Mouse (Mus musculus) midbrain, embryonic 15.5 days (tissue): ENCODE results near the gene Fgfr2. TPM values are rescaled to one million over a fixed set of nuclear protein-coding genes. Genes with fewer than 3 reads are reported as not detected.

Experiments used
- ATAC-seq: fragments of 200-750 bp; cut with Nextera tagmentation; replicated peaks from 2 replicates; pipeline ENCODE4 v1.8.0; 2017; ENCODE audit warnings: moderate TSS enrichment
- H3K27ac ChIP-seq: fragments of 300-500 bp; sonication (generic); 2 replicates; pipeline ENCODE4 v1.5.1; 2015; ENCODE audit warnings: mild to moderate bottlenecking, inconsistent platforms
- H3K27me3 ChIP-seq: fragments of 300-500 bp; sonication (generic); replicated peaks from 2 replicates; pipeline ENCODE4 v1.6.1; 2015; ENCODE audit warnings: inconsistent platforms
- H3K36me3 ChIP-seq: fragments of 300-500 bp; sonication (generic); replicated peaks from 2 replicates; pipeline ENCODE4 v1.6.1; 2015; ENCODE audit warnings: inconsistent platforms
- H3K4me1 ChIP-seq: fragments of 300-500 bp; sonication (generic); 2 replicates; pipeline ENCODE4 v1.6.1; 2015; ENCODE audit warnings: inconsistent platforms
- H3K4me2 ChIP-seq: fragments of 300-500 bp; sonication (generic); 2 replicates; pipeline ENCODE4 v1.6.1; 2015; ENCODE audit warnings: inconsistent platforms, mild to moderate bottlenecking, moderate library complexity
- H3K4me3 ChIP-seq: fragments of 300-500 bp; sonication (generic); 2 replicates; pipeline ENCODE4 v1.5.1; 2015; ENCODE audit warnings: mild to moderate bottlenecking, inconsistent platforms
- H3K9ac ChIP-seq: fragments of 300-500 bp; sonication (generic); 2 replicates; pipeline ENCODE4 v1.6.1; 2015; ENCODE audit warnings: mild to moderate bottlenecking, inconsistent platforms
- H3K9me3 ChIP-seq: fragments of 300-500 bp; sonication (generic); 2 replicates; pipeline ENCODE4 v1.6.1; 2016; ENCODE audit warnings: inconsistent platforms
- WGBS: fragments of 180-500 bp; shearing (Covaris S2); methylation state at CpG from one replicate; pipeline ENCODE4 v1.1.7; 2015; ENCODE audit warnings: mixed read lengths; 5-methylcytosine and 5-hydroxymethylcytosine counted together
- polyA plus RNA-seq: library from polyadenylated mRNA; unstranded; fragments of >200 nt; fragmentation: Nextera tagmentation; extraction: Ambion mirVana; gene quantifications from 2 replicates; pipeline ENCODE4 v1.2.1, GENCODE M21; 2015

Gene Fgfr2
- polyA plus RNA-seq, 1 experiment from 2014 or later: 23.3 TPM

DNA sequence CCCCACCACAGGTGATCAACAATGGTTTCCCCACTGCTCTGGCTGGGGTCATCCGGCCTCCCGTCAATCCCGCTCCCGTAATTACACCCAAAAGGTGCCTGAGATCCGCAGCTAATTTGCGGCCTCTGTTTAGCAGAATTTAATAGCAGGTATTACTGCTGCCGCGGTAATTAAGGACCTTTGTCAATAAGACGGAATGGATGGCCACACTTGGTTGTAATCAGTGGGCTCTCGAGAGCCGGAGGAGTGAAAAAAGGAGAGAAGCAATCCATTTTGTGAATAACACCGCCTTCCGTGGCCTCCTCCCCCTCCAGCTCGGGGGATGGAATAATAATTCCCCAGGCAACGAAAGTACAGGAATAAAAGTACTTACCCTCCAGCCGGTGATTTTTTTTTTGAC, 1479.1 kb downstream of the Fgfr2 start:
- no peaks in the 10 kb centered on the region for H3K9me3 ChIP-seq
- 1% methylated on average over 16 of the region's 16 CpGs for WGBS
- H3K36me3 ChIP-seq: no peaks in the 10 kb centered on the region
- peak overlapping the region; percentile 11 for H3K4me3 ChIP-seq
- H3K9ac ChIP-seq: 0 out of 2 replicates have a peak overlapping the region, but pooled peaks have one; percentile 4
- no peak for ATAC-seq
- peak overlapping the region; percentile 42 for H3K4me2 ChIP-seq
- H3K4me1 ChIP-seq: peaks cover 15% of the 10 kb centered on the region
- no peak overlapping the region for H3K27ac ChIP-seq
- peaks cover 37% of the 10 kb centered on the region for H3K27me3 ChIP-seq

DNA sequence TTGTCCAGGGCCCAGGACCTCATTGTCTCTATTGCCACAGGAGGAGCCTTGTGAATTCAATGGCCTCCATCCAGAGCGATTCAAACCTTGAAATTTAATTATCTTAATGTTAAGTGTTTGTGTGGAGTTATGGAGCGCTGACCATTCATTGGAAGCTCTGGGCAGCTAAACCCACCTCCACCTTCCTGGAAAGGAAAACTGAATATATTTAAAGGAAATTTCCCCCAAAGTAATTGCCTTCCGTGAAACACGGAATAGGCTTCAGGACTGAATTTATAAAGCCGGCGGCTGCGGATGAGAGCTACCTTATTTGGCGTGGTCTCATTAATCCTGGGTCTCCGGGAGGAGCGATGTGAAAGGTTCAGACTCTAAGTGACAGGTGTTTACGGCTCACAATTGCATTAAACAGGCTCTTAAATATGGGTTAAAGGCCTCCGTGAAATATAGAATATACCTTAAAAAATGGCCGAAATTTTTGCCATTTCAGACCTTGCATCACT, 1479.8 kb downstream of the Fgfr2 start:
- H3K27ac ChIP-seq: no peak overlapping the region
- peak overlapping the region; percentile 42; the same call in 1 of the 2 replicates for H3K4me2 ChIP-seq
- peaks cover 15% of the 10 kb centered on the region for H3K4me1 ChIP-seq
- no peaks in the 10 kb centered on the region for H3K9me3 ChIP-seq
- no peak overlapping the region for H3K9ac ChIP-seq
- H3K36me3 ChIP-seq: no peaks in the 10 kb centered on the region
- 13% methylated on average over 13 of the region's 13 CpGs for WGBS
- no peak overlapping the region for H3K4me3 ChIP-seq
- peaks cover 37% of the 10 kb centered on the region for H3K27me3 ChIP-seq
- ATAC-seq: no peak

DNA sequence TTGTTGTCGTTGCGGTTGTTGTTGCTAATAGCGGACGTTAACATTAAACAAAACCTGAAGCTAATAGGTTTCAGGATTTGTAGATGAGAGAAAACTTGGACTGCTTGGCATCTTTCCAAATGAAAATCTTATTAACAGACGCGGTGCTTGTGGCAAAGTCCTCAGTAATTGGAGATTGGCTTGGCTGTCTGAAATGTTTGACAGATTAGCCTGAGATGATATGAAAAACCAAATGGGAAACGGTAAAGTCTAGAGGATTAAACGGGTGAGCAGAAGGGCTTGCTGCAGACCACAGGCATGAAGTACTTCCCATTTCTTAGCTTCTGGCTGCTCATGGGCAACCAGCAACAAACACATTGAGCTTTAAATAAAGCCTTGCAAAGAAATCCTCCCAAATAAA, 1493.6 kb downstream of the Fgfr2 start:
- Histone ChIP-seq H3K4me1 (peaks cover 7% of the 10 kb centered on the region; the same call in 1 of the 2 replicates), H3K36me3 (no peaks in the 10 kb centered on the region), H3K4me2 (no peak overlapping the region), H3K9me3 (no peaks in the 10 kb centered on the region), H3K4me3 (no peak overlapping the region), H3K9ac (no peak overlapping the region), H3K27me3 (no peaks in the 10 kb centered on the region; the same call in 1 of the 2 replicates), H3K27ac (no peak overlapping the region)
- ATAC-seq: no peak
- WGBS: 54% methylated on average over 8 of the region's 8 CpGs

DNA sequence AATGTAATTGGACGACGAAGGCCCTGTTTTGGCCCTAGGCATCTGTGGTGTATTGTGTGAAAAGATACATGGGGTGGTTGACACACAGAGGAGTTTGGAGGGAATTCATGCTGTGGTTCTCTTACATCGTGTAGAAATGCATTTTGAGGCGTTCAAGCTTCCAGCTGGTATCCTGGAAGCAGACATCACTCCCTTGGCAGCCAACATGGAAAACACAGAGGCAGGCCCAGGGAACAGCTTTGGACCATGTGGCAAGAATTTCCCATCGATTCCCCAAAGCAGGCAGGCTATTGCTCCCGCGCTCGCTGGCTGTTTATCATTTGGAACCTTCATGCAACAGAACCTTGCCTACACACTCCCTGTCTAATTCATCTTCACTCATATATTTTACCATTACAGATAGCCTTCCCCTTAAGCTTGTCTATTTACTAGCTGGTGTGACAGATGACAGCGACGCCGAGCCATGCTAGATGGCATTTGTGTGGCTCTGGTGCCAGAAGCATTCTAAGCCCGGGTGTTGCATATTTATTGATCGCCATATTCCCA, 1494.2 kb downstream of the Fgfr2 start:
- WGBS: 84% methylated on average over 13 of the region's 13 CpGs
- H3K4me1 ChIP-seq: peaks cover 7% of the 10 kb centered on the region; the same call in 1 of the 2 replicates
- ATAC-seq: no peak
- H3K27me3 ChIP-seq: no peaks in the 10 kb centered on the region; the same call in 1 of the 2 replicates
- no peak overlapping the region for H3K9ac ChIP-seq
- H3K27ac ChIP-seq: no peak overlapping the region
- H3K4me3 ChIP-seq: no peak overlapping the region
- H3K36me3 ChIP-seq: no peaks in the 10 kb centered on the region
- no peak overlapping the region for H3K4me2 ChIP-seq
- no peaks in the 10 kb centered on the region for H3K9me3 ChIP-seq

DNA sequence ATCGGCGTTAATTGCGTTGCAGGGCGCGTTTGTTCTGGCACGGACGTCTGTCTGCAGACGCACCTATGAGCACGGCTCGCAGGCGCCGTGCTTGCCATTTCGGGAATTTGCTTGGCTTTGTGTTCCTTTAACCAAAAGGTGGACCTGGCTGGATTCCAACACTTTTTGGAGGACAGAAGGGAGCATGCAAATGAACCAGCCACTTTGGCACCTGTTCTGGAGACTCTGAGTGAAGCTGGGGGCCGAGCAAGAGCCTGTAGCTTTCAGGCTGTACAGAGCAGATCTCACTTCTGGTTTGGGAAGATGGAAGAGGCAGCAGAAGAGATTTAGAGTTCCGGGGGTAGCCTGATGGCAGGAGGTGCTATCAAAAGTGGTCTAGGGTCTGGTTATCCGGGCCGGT, 1494.8 kb downstream of the Fgfr2 start:
- Histone ChIP-seq H3K36me3 (no peaks in the 10 kb centered on the region), H3K4me2 (no peak overlapping the region), H3K4me3 (no peak overlapping the region), H3K9me3 (no peaks in the 10 kb centered on the region), H3K27ac (no peak overlapping the region), H3K9ac (no peak overlapping the region), H3K27me3 (no peaks in the 10 kb centered on the region; the same call in 1 of the 2 replicates), H3K4me1 (peaks cover 7% of the 10 kb centered on the region; the same call in 1 of the 2 replicates)
- no peak for ATAC-seq
- WGBS: 86% methylated on average over 17 of the region's 17 CpGs

DNA sequence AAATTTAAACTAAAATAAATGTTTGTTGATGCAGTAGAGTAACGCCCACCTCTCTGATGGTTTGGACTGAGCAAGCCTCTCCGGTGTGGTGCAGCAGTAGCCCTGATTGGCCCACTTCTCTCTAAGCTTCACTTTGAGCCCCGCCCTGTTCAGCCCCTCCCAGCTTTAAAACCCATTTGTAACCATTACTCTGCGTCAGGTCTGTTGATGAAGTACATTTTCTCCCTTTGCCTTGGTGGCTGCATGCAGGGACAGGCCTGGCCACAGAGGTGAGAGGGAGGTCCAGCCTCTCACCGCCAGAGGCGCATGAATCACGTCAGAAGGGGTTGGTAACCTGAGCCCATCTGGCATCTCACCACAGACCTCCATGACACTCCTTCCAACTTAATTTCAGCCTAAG, 1513.5 kb downstream of the Fgfr2 start:
- 42% methylated on average over 7 of the region's 7 CpGs for WGBS
- H3K9me3 ChIP-seq: no peaks in the 10 kb centered on the region
- no peaks in the 10 kb centered on the region for H3K36me3 ChIP-seq
- ATAC-seq: no peak
- no peak overlapping the region for H3K4me2 ChIP-seq
- no peaks in the 10 kb centered on the region for H3K27me3 ChIP-seq
- no peak overlapping the region for H3K9ac ChIP-seq
- no peaks in the 10 kb centered on the region for H3K4me1 ChIP-seq
- H3K4me3 ChIP-seq: no peak overlapping the region
- H3K27ac ChIP-seq: no peak overlapping the region

DNA sequence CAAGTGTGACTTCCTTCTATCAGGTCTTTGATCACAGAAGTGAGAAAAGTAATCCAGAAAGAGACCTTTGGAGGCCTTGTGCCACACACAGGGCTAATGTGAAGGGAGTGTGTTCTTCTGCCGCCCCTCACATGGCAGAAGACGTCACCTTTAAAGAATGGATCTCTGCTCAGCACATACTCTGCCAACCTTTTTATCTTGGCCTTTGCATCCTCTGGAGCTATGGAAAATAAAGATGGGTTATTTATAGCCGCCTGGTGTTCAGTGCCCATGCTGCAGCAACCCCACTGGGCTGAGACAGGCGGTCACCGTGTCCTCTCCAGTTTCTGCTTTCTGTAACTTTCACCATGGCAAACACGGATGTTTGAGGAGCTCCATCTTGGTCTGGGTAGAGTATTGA, 1515.1 kb downstream of the Fgfr2 start:
- 85% methylated on average over 6 of the region's 6 CpGs for WGBS
- Histone ChIP-seq H3K27ac (no peak overlapping the region), H3K9ac (no peak overlapping the region), H3K27me3 (no peaks in the 10 kb centered on the region), H3K4me2 (no peak overlapping the region), H3K36me3 (no peaks in the 10 kb centered on the region), H3K4me3 (no peak overlapping the region), H3K4me1 (no peaks in the 10 kb centered on the region), H3K9me3 (no peaks in the 10 kb centered on the region)
- ATAC-seq: no peak

DNA sequence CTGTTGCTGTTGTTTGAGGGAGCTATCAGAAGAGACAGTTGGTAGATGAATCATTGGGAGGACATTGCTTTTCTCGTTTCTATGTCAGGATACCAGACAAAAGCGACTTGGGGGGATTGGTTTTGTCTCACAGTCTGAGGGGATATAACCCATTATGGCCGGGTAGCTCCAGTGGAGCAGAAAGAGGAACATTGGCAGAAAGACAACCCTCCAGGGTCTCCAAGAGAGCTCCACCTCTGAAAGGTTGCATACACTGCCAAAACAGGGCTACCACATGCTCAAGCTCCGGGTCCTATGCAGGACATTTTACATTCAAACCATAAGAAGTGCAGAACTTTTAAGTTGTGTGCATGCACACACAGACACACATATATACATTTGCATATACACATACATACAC, 1517.7 kb downstream of the Fgfr2 start:
- 72% methylated on average over 4 of the region's 4 CpGs for WGBS
- no peak overlapping the region for H3K27ac ChIP-seq

DNA sequence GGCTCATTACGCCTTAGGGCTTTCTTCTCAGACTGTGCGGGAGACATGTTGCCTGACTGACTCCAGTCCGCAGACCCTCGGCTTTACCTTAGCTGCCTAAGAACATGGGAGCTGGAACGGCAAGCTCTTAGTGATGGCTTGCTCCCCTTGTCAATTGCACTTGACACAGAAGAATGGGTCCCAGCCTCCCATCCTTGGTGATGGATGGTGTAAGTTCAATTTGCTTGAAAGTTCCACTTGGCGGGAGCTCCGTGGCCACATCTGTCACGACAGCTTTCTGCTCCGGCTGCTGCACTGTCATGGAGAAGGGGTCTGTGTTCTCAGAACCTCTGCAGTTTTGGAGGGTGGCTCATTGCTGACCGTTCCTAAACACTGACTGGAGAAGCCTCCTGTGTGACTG, 1518.2 kb downstream of the Fgfr2 start:
- no peak overlapping the region for H3K27ac ChIP-seq
- ATAC-seq: no peak
- H3K9me3 ChIP-seq: no peaks in the 10 kb centered on the region
- peaks cover 5% of the 10 kb centered on the region for H3K4me1 ChIP-seq
- H3K36me3 ChIP-seq: no peaks in the 10 kb centered on the region
- peaks cover 8% of the 10 kb centered on the region for H3K27me3 ChIP-seq
- H3K4me3 ChIP-seq: no peak overlapping the region
- WGBS: 91% methylated on average over 10 of the region's 10 CpGs
- no peak overlapping the region for H3K4me2 ChIP-seq
- H3K9ac ChIP-seq: no peak overlapping the region

More for the DNA sequence above, 1517.7 kb downstream of the Fgfr2 start:
- Histone ChIP-seq H3K4me3 (no peak overlapping the region), H3K9me3 (no peaks in the 10 kb centered on the region), H3K4me1 (peaks cover 5% of the 10 kb centered on the region), H3K27me3 (0 out of 2 replicates have a peak, but pooled peaks cover 5% of the 10 kb centered on the region), H3K4me2 (no peak overlapping the region), H3K9ac (no peak overlapping the region), H3K36me3 (no peaks in the 10 kb centered on the region)
- ATAC-seq: no peak

DNA sequence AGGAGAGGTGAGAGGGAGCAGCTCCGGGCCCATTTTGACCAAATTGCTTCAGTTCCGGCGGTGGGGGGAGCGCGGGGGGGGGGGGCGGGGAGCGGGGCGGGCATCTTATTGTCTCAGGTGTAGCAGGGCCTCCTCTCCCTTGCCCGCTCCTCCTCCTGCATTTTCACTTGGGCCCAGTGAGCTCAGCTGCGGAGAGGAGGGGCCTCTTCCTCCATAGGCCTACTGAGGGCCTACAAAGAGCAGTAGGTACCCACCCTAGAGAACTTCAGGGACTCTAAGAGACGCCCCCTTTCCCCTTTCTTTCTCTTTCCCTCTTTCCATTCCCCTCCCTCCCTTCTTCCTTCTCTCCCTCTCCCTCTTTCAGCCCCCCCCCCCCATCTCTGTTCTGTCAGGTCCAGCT, 1520.0 kb downstream of the Fgfr2 start:
- WGBS: 5% methylated on average over 9 of the region's 11 CpGs
- Histone ChIP-seq H3K4me2 (no peak overlapping the region), H3K4me3 (no peak overlapping the region), H3K27ac (no peak overlapping the region), H3K27me3 (peaks cover 13% of the 10 kb centered on the region), H3K9me3 (no peaks in the 10 kb centered on the region), H3K36me3 (no peaks in the 10 kb centered on the region), H3K9ac (no peak overlapping the region), H3K4me1 (peaks cover 13% of the 10 kb centered on the region)
- no peak for ATAC-seq

DNA sequence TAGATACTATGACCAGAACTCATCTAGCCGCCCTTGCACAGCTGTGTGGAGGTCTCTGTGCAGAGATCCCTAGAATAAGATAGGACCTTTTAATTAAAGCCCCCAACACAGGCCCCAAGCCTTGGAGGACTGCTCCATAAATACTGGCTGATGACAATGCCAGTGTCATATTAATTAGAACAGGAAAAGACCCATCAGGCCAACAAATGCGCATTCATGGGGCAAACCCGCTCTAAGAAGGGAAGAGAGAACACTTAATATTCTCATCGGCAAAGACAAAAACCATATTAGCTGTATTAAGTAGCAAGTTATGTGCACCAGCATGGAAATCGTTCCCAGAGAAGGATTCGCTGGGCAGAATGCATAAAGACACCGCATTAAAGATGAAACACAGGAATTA, 1521.0 kb downstream of the Fgfr2 start:
- Histone ChIP-seq H3K27me3 (peaks cover 19% of the 10 kb centered on the region), H3K9me3 (no peaks in the 10 kb centered on the region), H3K36me3 (no peaks in the 10 kb centered on the region), H3K4me2 (no peak overlapping the region), H3K27ac (no peak overlapping the region), H3K4me1 (peaks cover 19% of the 10 kb centered on the region), H3K9ac (no peak overlapping the region), H3K4me3 (no peak overlapping the region)
- ATAC-seq: no peak
- WGBS: 69% methylated on average over 7 of the region's 7 CpGs

DNA sequence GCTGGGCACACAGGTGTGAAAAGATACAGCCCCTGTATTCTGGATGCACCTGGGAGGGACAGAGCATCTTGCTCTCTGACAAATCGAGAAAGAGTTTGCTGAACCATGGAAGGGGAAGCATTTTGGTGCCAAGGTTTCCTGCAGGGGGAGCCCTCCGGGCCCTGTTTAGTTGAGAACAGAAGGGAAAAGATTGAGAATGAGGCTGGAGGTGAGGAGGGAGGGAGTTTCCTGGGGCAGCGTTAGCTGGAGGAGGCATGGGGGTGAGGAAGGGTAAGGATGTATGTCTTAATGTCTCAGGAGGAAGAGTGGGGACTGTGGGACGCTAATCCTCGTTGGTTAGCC, 1524.7 kb downstream of the Fgfr2 start:
- H3K9ac ChIP-seq: no peak overlapping the region
- 2% methylated on average over 5 of the region's 5 CpGs for WGBS
- no peak for ATAC-seq
- no peak overlapping the region; the same call in 1 of the 2 replicates for H3K4me2 ChIP-seq
- peaks cover 19% of the 10 kb centered on the region for H3K4me1 ChIP-seq
- H3K36me3 ChIP-seq: no peaks in the 10 kb centered on the region
- H3K27ac ChIP-seq: peak overlapping the region; percentile 52; the same call in 1 of the 2 replicates
- H3K9me3 ChIP-seq: no peaks in the 10 kb centered on the region
- H3K4me3 ChIP-seq: no peak overlapping the region
- peaks cover 30% of the 10 kb centered on the region for H3K27me3 ChIP-seq

DNA sequence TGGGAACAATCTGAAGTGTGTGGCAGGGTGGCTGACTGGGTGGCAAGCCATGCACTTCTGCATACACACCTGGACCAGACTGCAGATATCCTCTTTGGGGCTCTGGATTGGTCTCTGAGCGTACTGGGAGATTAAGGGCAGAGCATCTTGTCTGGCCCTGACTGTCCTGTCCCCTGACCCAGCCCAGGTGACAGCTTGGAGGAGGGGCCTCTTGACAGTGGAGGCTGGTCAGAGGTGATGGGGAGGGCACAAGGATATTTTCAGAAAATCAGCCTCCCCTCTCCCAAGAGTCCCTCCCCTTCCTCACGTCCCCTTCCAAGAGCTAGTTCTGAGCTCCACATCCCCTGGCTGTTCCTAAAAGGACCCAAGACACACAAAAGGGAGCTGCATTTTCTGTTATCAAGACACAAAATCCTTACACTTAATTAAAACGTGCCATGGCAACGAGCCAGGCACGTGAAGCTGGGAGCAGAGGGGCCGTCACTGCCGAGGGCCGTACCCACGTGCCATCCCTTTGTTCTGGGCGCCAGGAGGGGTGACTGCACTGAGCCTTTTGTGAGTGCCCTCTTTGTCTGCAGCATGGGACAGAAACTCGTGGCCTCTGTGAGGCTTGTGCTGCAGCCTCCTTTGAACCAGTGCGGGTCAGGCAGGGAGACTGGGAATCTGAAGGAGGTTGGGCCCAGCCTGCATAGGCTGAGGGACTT, 1525.2 kb downstream of the Fgfr2 start:
- H3K27ac ChIP-seq: peak overlapping the region; percentile 52; the same call in 1 of the 2 replicates
- peaks cover 19% of the 10 kb centered on the region for H3K4me1 ChIP-seq
- 11% methylated on average over 12 of the region's 12 CpGs for WGBS
- no peaks in the 10 kb centered on the region for H3K36me3 ChIP-seq
- H3K4me3 ChIP-seq: no peak overlapping the region
- H3K4me2 ChIP-seq: peak overlapping the region; percentile 34
- ATAC-seq: peak; percentile 70
- peaks cover 30% of the 10 kb centered on the region for H3K27me3 ChIP-seq
- H3K9me3 ChIP-seq: no peaks in the 10 kb centered on the region
- no peak overlapping the region for H3K9ac ChIP-seq
